Mouse (Mus musculus): ENCODE data around the gene Smim8.

DNA sequence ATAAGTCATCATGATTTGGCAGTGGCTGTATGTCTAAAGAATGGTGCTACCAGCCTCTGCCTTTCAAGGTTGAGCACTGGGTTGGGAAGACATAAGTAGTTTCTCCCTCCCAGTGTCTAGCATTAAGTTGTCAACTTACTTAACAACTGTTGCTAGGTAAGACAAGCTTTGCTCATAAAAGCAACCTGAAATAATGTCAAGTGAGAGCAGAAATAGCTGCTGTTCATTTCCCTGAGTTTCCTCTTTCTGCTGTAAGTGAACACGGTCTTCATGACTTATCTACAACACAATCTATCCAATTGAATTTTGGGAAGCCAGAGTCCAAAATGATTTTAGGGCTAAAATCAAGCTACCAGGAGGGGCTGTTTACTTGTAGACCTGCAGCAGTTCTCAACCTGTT, 22.1 kb downstream of the Smim8 start, which contains the start of gene Gm136:
- TF ChIP-seq POLR2A (IDR thresholded peaks at IDR 0.05; ENCODE audit: extremely low read depth, insufficient read depth, low read length) (no peak), CTCF (IDR thresholded peaks at IDR 0.05; ENCODE audit: low read depth, low read length) (no peak)
